Mouse (Mus musculus) limb, embryonic 14.5 days (tissue): ENCODE measurements around the gene Luzp2. TPM values are rescaled to one million over a fixed set of nuclear protein-coding genes. Genes with fewer than 3 reads are reported as not detected.

ENCODE experiments used
- ATAC-seq: fragments of 200-750 bp; cut with Nextera tagmentation; 2 replicates; pipeline ENCODE4 v1.8.0; 2017; ENCODE audit warnings: low read depth, moderate number of reproducible peaks, moderate TSS enrichment; ENCODE audit not compliant: low FRiP score
- DNase-seq: peaks from one replicate; pipeline ENCODE4 v3.0.0-alpha.2; 2015; ENCODE audit warnings: low spot score
- H3K27ac ChIP-seq: fragments of 300-500 bp; sonication (generic); replicated peaks from 2 replicates; pipeline ENCODE4 v1.5.1; 2014; ENCODE audit warnings: low read depth, mild to moderate bottlenecking, low read length, moderate library complexity, mixed read lengths
- H3K27me3 ChIP-seq: fragments of 300-500 bp; sonication (generic); 2 replicates; pipeline ENCODE4 v1.6.1; 2014; ENCODE audit warnings: low read length, mixed read lengths; ENCODE audit not compliant: control insufficient read depth, insufficient read depth
- H3K36me3 ChIP-seq: fragments of 300-500 bp; sonication (generic); 2 replicates; pipeline ENCODE4 v1.6.1; 2014; ENCODE audit warnings: mild to moderate bottlenecking, low read length, moderate library complexity, mixed read lengths; ENCODE audit not compliant: control insufficient read depth, insufficient read depth
- H3K4me1 ChIP-seq: fragments of 300-500 bp; sonication (generic); 2 replicates; pipeline ENCODE4 v1.6.1; 2014; ENCODE audit warnings: antibody characterized with exemption, low read length, mixed read lengths; ENCODE audit not compliant: control insufficient read depth, insufficient read depth
- H3K4me2 ChIP-seq: fragments of 300-500 bp; sonication (generic); replicated peaks from 2 replicates; pipeline ENCODE4 v1.6.1; 2014; ENCODE audit warnings: low read depth, mild to moderate bottlenecking, low read length, moderate library complexity; ENCODE audit not compliant: severe bottlenecking
- H3K4me3 ChIP-seq: fragments of 300-500 bp; sonication (generic); replicated peaks from 2 replicates; pipeline ENCODE4 v1.5.1; 2014; ENCODE audit warnings: low read length
- H3K9ac ChIP-seq: fragments of 300-500 bp; sonication (generic); 2 replicates; pipeline ENCODE4 v1.6.1; 2014; ENCODE audit warnings: mild to moderate bottlenecking, low read depth, low read length, moderate library complexity; ENCODE audit not compliant: severe bottlenecking
- H3K9me3 ChIP-seq: fragments of 300-500 bp; sonication (generic); 2 replicates; pipeline ENCODE4 v1.6.1; 2016; ENCODE audit warnings: low read length; ENCODE audit not compliant: control insufficient read depth
- POLR2A ChIP-seq: fragments of 200-500 bp; IDR thresholded peaks from 2 replicates; pipeline ENCODE4 v1.8.0; 2012; ENCODE audit warnings: inconsistent platforms, mild to moderate bottlenecking, moderate library complexity, borderline replicate concordance; ENCODE audit not compliant: insufficient read depth, insufficient read length; ENCODE audit errors: extremely low read depth
- WGBS: fragments of 180-500 bp; shearing (Covaris S2); extraction: QIAGEN DNeasy Blood & Tissue Kit; methylation state at CpG from one replicate; pipeline ENCODE4 v1.1.7; 2014; 5-methylcytosine and 5-hydroxymethylcytosine counted together
- polyA plus RNA-seq, 2 experiments: library from polyadenylated mRNA; depleted of rRNA in 1 of 2; stranded (reverse) in 1 of 2; unstranded in 1 of 2; fragments of >200 nt; fragmentation: Nextera tagmentation in 1 of 2; extraction: Ambion mirVana in 1 of 2; gene quantifications; 2 replicates each; pipeline versions ENCODE4 v1.2.1 to v1.2.3; 2012 to 2014

Gene Luzp2
- polyA plus RNA-seq, 2 experiments, result 0.77 to 1.7 TPM

DNA sequence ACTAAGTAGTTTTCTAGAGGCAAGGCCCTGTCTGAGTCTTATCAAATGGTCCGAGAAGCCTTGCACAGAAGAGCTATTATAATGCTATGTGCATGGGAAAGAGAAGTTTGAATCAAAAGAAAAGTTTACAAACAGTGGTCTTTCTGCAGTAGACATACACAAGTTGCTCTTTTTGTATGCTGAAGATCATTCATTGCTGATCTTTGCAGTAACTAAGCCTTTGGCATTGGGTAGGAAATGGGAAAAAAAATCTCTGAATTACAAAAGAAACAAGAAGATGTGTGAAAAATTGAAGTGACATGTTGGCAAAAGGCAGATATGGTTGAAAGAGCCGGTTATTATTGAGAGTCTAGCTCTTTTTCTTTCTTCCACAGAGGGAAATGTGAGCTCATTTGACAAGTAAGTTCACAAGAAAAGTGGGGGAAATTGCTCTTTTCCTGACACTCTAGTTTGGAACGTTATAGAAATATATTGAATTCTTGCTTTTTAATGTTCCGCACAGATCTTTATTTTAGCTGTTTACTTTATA lies 7.6 kb downstream of the Luzp2 start:
- Histone ChIP-seq H3K4me1 (no peaks in the 10 kb centered on the region), H3K4me2 (no peak overlapping the region), H3K27ac (no peak overlapping the region), H3K36me3 (no peaks in the 10 kb centered on the region), H3K27me3 (no peaks in the 10 kb centered on the region), H3K9ac (no peak overlapping the region), H3K9me3 (no peaks in the 10 kb centered on the region), H3K4me3 (no peak overlapping the region)
- no peak for DNase-seq
- 74% methylated on average over 4 of the region's 4 CpGs for WGBS
- TF ChIP-seq POLR2A, result no peak
- no peak for ATAC-seq

DNA sequence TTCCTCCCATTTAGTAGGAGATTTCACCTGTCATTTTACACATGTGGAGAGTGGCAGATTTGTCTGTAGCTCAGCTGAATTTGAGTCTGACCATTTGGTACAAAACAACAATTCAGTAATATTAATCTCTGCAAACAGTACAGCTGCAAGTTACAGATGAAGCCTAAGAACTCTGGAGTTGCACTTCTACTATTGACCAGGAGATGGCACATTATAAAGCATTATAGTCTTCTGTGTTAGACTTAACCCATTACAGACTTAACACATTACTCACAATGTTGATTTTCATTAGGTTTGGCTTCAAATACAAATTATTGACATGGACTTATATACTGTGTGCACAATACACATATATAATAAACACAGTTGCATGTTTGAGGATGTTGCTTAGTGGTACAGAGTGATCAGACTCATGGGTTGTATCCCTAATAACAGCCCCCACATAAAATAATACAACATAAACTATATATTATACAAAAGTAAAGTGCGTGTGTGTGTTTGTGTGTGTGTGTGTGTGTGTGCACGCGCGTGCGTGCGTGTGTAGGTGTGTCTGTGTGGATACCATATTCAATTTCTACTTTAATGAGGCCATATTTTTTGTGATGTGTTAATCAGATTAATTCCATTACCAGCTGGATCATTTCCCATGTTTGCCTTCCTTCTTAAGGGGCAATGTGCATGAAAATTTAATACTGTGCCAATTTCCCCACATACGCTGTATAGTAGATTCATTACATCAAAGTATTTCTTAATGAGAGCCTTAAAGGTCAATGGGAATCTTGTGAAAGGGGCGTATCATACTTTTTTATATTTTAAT lies 10.8 kb downstream of the Luzp2 start:
- DNase-seq (peak; percentile 78), ATAC-seq (no peak)
- no peak overlapping the region for H3K9ac ChIP-seq
- 82% methylated on average over 8 of the region's 8 CpGs for WGBS
- no peaks in the 10 kb centered on the region for H3K27me3 ChIP-seq
- H3K4me2 ChIP-seq, result no peak overlapping the region
- no peaks in the 10 kb centered on the region for H3K36me3 ChIP-seq
- H3K4me3 ChIP-seq, result no peak overlapping the region
- no peaks in the 10 kb centered on the region for H3K4me1 ChIP-seq
- no peak overlapping the region for H3K27ac ChIP-seq
- no peak for TF ChIP-seq POLR2A
- H3K9me3 ChIP-seq, result no peaks in the 10 kb centered on the region

- TF ChIP-seq POLR2A, result no peak
- no peak overlapping the region for H3K9ac ChIP-seq
- ATAC-seq (no peak), DNase-seq (no peak)
- H3K4me2 ChIP-seq, result no peak overlapping the region
- no peaks in the 10 kb centered on the region for H3K9me3 ChIP-seq
- H3K27me3 ChIP-seq, result no peaks in the 10 kb centered on the region
- no peaks in the 10 kb centered on the region for H3K4me1 ChIP-seq
- H3K4me3 ChIP-seq, result no peak overlapping the region
- H3K27ac ChIP-seq, result no peak overlapping the region
- 83% methylated on average over 2 of the region's 2 CpGs for WGBS
- H3K36me3 ChIP-seq, result no peaks in the 10 kb centered on the region
These were observed 11.4 kb downstream of the Luzp2 start for GRCm38 (mm10) chr7:54846692-54847020.

GRCm38 (mm10) chr7:54852860-54853259 lies 17.6 kb downstream of the Luzp2 start:
- H3K9ac ChIP-seq, result no peak overlapping the region
- ATAC-seq, result no peak
- WGBS, result 89% methylated on average over 1 of the region's 1 CpGs

DNA sequence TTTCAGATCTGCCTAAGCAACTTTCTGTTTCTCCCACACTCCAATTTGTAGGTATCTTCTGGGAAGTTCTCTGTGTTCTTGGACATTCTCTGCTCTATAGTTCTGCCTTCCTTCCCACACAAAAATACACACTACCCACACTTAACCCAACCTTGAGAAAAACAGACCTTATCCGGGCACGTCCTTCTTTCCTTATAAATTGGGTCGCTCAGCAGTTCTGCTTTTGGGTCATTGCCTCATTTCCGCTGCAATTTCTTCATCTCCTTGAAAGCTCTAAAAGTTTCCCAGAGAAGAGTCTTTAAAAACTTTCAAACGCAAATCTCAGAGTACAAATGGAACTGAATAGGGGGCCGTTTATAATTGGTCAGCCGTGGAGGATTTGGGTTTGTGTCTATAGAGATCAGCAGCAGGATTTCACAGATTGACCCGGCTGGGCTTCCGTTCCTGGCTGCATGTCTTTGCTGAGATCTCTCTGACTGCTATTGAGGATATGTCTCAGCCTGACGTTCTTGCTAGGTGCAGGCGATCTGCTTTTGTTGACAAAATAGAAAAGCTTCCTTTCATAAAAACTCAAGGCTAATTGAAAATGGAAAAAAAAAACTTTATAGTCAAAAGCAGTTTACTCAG lies 26.0 kb downstream of the Luzp2 start:
- TF ChIP-seq POLR2A, result no peak
- Histone ChIP-seq H3K4me2 (no peak overlapping the region), H3K9me3 (no peaks in the 10 kb centered on the region), H3K4me1 (no peaks in the 10 kb centered on the region), H3K4me3 (no peak overlapping the region), H3K9ac (no peak overlapping the region), H3K36me3 (no peaks in the 10 kb centered on the region), H3K27ac (no peak overlapping the region), H3K27me3 (no peaks in the 10 kb centered on the region)
- 82% methylated on average over 11 of the region's 11 CpGs for WGBS
- no peak for ATAC-seq
- no peak for DNase-seq

More at GRCm38 (mm10) chr7:54852860-54853259, 17.6 kb downstream of the Luzp2 start:
- H3K4me1 ChIP-seq, result no peaks in the 10 kb centered on the region
- DNase-seq, result no peak
- no peak overlapping the region for H3K4me2 ChIP-seq
- H3K36me3 ChIP-seq, result no peaks in the 10 kb centered on the region
- H3K4me3 ChIP-seq, result no peak overlapping the region
- H3K9me3 ChIP-seq, result no peaks in the 10 kb centered on the region
- no peak for TF ChIP-seq POLR2A
- H3K27me3 ChIP-seq, result no peaks in the 10 kb centered on the region
- no peak overlapping the region for H3K27ac ChIP-seq
